Mouse (Mus musculus) embryo, embryonic 11 days (tissue): ENCODE data around the gene Serpind1.

ENCODE experiments used
- DNase-seq: peaks from one replicate; pipeline ENCODE4 v3.0.0-alpha.2; 2015

Gene Serpind1

GRCm38 (mm10) chr16:17331116-17331515 lies at the start of gene Serpind1:
TSS of gene Serpind1 (plus strand) at chr16:17331371.
- DNase-seq: no peak

GRCm38 (mm10) chr16:17283151-17283550 lies 48.0 kb upstream of the Serpind1 start:
- DNase-seq: no peak

- DNase-seq: no peak
These were observed 44.1 kb upstream of the Serpind1 start for GRCm38 (mm10) chr16:17287103-17287502.

- no peak for DNase-seq
These were observed 40.2 kb upstream of the Serpind1 start for GRCm38 (mm10) chr16:17291016-17291415.

GRCm38 (mm10) chr16:17292751-17293150 lies 38.4 kb upstream of the Serpind1 start:
- peak; percentile 77 for DNase-seq

- no peak for DNase-seq
These were observed 30.4 kb upstream of the Serpind1 start for GRCm38 (mm10) chr16:17300818-17301217.

- no peak for DNase-seq
These were observed 27.5 kb upstream of the Serpind1 start for GRCm38 (mm10) chr16:17303521-17304245.

GRCm38 (mm10) chr16:17307461-17307860 lies 23.7 kb upstream of the Serpind1 start:
- no peak for DNase-seq

GRCm38 (mm10) chr16:17309036-17309435 lies 22.1 kb upstream of the Serpind1 start:
- no peak for DNase-seq

- DNase-seq: no peak
These were observed 18.6 kb upstream of the Serpind1 start for GRCm38 (mm10) chr16:17312531-17312930.

GRCm38 (mm10) chr16:17316554-17316953 lies 14.6 kb upstream of the Serpind1 start:
- no peak for DNase-seq

- no peak for DNase-seq
These were observed 9.7 kb upstream of the Serpind1 start for GRCm38 (mm10) chr16:17321481-17321880.

- no peak for DNase-seq
These were observed 6.4 kb upstream of the Serpind1 start for GRCm38 (mm10) chr16:17324745-17325144.

GRCm38 (mm10) chr16:17326064-17326463 lies 5.1 kb upstream of the Serpind1 start:
- DNase-seq: no peak

GRCm38 (mm10) chr16:17329848-17330570 lies 1.2 kb upstream of the Serpind1 start:
- no peak for DNase-seq

- no peak for DNase-seq
These were observed 684 bp downstream of the Serpind1 start for GRCm38 (mm10) chr16:17331855-17332254.

- DNase-seq: no peak
These were observed 3.4 kb downstream of the Serpind1 start for GRCm38 (mm10) chr16:17334574-17334973.

GRCm38 (mm10) chr16:17336089-17336488 lies 4.9 kb downstream of the Serpind1 start:
- DNase-seq: no peak

- no peak for DNase-seq
These were observed 8.5 kb downstream of the Serpind1 start for GRCm38 (mm10) chr16:17339701-17340100.

GRCm38 (mm10) chr16:17340705-17341104 lies 9.5 kb downstream of the Serpind1 start:
- no peak for DNase-seq

GRCm38 (mm10) chr16:17341847-17342246 lies 10.7 kb downstream of the Serpind1 start:
- no peak for DNase-seq

GRCm38 (mm10) chr16:17345141-17345812 lies 14.1 kb downstream of the Serpind1 start:
- no peak for DNase-seq

- DNase-seq: no peak
These were observed 14.6 kb downstream of the Serpind1 start for GRCm38 (mm10) chr16:17345813-17346155.

GRCm38 (mm10) chr16:17346766-17347165 lies 15.6 kb downstream of the Serpind1 start:
- no peak for DNase-seq
